Mouse (Mus musculus) pancreas, adult 10 weeks (tissue): ENCODE results near the gene Plekha1. TPM values are rescaled to one million over a fixed set of nuclear protein-coding genes. Genes with fewer than 3 reads are reported as not detected.

Experiments
- polyA plus RNA-seq: library from polyadenylated mRNA; stranded (reverse); fragments of 350-450 nt; fragmentation: Illumina TruSeq; extraction: RNeasy Lipid Tissue Mini Kit (QIAGEN cat#74804); gene quantifications from one replicate; pipeline ENCODE4 v1.2.3, GENCODE M21; 2015; ENCODE audit warnings: low read depth, low replicate concordance; ENCODE audit not compliant: insufficient read depth

The Plekha1 gene
- polyA plus RNA-seq, result 17.1 TPM

DNA sequence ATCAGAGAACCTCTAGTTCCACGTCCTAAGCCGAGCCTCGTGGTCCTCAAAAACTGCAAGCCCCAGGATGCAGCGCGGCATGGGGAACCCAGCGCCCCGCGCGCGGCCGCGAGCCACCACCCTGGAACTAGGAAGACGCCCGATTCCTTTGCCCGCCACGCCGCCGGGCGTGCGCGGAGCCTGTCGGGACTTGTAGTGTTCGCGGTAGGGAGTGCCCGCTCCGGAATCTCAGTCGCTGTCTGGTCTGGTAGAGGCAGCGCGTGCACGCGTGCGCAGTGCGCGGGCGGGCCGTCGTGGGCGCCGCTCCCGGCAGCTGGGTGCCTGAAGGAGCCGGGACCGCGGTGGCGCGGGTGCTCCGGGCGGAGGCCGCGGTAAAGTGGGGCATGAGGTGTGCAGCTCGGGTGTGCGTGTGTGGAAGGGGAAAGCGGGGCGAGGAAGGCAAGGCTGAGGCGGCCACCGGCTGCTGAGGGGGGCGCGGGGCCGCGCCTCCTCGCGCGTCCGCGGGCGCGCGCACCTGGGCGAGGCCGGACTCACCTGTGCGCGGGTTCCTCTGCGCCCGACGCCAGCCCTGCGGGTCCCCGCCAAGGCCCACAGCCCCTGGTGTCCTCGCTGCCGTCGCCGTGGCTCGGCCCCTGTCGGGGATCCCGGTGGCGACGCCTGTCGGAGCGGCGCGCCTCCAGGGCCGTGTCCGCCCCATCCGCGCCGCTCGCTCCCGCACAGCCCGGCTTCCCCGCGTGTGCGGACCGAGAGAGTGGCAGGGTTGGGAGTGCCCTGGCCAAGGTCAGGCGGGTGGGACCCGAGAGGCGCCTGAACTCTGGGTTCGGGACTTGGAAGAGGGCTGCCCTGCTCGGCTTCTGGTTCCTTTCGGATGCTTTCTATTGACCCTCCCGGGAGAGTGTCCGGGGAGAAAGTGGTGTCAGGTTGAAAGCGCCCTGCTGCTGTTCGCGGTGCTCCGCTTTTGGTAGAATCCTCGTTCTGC, at the start of gene Plekha1:
Gene Plekha1 (plus strand): TSS at position 144 of the 979 bp plus-strand sequence.

GRCm38 (mm10) chr7:130935793-130936471, 70.4 kb downstream of the Plekha1 start, which contains the start of gene Htra1:
TSS of gene Htra1 (plus strand) at chr7:130936111.

Other genes with a start within 250 kb of the Plekha1 start
- gene Btbd16, start 91.7 kb upstream of the Plekha1 start, polyA plus RNA-seq, result not detected
- gene Htra1, start 70.4 kb downstream of the Plekha1 start, polyA plus RNA-seq, result 32.4 TPM
- 2,473 TPM for gene Dmbt1, start 166.3 kb downstream of the Plekha1 start, polyA plus RNA-seq